Mouse (Mus musculus) B cell, adult 2 months (primary cell): ENCODE results near the gene Trpv4.

ENCODE experiments used
- DNase-seq, 2 experiments: peaks; one replicate each; pipeline ENCODE4 v3.0.0; 2022

Trpv4 gene

DNA sequence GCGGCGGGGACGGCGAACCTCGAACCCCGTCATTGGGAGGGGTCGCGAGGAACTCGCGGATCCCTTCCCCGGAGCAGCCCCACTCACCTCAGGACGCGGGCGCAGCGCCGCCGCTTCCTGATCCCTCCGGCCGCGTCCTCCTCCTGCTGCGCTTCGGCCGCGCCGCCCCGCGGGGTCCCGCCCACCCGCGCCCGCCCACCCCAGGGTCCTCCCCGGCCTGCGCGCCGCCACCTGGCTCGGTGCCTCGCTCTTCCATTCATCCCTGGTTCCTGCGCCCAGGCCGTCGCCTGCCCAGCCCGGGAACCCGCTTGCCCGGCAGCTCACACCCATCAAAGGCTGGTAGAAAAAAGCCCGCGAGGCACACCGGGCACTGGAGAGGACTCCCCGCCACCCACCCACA is at the start of gene Trpv4:
TSS of gene Trpv4 (minus strand) at position 167 of the 400 bp plus-strand sequence.
- no peak for DNase-seq

DNA sequence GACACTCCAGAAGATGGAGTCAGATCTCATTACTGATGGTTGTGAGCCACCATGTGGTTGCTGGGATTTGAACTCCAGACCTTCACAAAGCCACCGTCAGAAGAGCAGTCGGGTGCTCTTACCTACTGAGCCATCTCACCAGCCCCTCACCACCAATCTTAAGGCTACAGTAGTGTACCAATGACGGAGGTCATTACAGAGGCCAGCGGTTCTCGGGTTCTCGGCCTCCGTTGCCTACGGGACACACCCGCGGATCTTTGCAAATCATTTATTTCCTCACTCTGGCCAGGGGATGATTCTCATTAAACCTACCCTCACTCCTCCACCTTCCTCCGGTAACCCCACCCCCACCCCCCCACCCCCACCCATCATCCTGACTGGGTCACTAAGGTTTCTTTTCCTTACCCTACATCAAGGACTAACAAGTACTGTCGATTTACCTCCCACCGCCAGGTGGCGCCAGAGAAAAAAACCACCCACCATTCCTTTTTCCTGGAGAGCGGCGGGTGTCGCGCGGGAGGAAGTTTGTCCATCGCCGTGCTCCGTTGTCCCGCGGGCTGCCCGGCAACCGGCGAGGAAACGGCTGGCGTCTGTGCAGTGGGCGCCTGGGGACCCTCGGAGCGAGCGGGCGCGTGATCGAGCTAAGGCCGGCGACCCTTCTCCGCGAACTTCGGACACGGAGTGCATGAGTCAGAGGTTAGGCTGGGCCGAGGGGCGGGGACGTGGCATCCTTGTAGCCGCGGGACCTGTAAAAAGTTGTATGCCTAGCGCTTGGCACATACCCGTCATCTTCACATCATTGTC is 49.2 kb upstream of the Trpv4 start, which contains the start of gene Tchp:
TSS of gene Tchp (plus strand) at position 496 of the 804 bp plus-strand sequence.
- DNase-seq, result peak; percentile 96

DNA sequence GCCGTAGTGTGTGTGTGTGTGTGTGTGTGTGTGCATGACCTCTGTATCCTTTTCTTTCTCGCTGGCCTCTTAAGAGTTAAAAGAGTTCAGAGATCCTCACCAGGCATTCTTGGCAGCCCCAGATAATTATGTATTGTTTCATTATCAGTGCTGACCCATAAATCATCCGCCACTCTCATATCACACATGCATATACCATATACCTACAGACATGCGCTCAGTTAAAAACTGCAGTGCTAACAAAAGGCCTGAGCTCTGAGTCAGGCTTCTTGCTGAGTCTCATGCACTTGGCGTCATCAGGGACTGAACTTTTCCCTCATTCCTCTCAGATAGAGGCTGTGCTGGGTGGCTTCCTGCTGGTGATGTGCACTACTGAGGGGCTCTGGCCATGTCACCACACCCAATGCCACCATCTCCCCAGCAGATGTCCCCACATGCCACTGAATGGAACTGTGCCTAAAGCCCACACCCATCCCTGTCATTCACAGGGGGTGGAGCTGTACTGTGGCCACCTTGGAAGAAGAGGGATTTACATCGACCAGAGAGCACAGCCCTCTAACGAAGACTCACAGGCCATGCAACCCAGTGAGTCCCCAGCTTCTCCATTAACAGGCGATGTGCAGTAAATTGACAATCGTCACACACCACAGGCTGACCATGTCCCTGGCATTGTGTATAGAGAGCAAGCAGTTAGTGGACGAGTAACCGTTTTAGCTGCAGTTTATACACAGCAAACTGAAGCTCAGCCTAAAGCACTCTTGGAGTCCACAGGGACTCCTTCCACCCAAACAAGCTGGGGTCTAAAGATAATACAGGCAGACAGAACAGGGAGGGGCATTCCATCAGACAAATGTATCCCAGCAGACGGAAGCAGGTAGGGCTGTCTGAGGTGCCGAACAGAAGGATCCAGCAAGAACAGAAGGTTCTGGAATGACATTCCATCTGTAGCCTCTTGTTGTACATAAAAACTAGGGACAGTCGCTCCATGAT is 44.5 kb upstream of the Trpv4 start:
- DNase-seq, result peak; percentile 25 to 26

DNA sequence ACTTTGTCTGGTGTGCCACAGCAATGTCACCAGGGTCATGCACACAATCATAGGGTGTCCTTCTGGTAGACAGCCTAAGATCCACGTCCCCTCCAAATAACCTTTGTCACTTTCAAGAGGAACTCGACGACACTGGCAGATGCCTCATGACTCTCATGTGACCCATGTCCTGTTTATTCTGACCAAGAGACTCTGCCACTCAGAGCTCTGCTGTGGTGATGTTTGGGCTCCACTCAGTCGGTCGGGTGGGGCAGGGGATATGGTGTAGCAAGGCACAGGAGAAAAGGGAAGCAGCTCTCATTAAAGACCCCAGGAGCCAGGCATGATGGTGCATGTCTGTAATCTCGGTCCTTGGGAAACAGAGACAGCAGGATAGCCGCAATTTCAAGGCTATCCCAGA is 40.8 kb upstream of the Trpv4 start:
- DNase-seq, result peak; percentile 34 to 42

DNA sequence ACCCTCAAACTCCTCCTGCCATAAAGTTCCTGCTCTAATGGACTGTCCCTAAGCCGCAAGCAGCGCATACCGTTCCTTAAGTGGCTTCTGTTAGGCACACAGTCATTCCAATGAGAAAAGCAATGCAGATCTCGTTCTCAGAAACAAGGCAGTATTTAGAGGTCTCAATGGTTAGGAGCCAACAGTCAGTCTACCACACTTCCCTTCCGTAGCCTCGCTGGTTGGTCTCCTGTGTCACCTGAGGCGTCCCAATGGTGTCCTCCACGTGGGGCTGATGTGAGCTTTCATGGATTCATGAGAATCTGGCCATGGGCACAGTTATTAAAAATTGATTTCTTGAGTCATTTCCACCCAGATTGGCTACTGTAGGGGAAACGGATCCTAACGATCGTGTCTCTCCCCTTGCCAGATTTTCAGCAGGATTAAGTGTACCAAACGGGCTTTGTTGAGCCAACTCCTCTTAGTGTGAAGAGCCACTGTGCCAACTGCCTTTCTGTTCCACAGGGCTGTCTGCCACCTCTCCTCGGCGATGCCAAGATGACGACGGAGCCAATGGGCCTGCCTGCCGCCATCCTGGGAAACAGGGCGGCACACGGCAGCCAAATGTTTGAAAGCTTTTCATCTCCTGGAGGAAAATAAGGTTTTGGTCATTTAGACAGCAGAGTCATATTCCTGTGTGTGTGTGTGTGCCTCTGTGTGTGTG is 40.0 kb upstream of the Trpv4 start:
- DNase-seq, result no peak

DNA sequence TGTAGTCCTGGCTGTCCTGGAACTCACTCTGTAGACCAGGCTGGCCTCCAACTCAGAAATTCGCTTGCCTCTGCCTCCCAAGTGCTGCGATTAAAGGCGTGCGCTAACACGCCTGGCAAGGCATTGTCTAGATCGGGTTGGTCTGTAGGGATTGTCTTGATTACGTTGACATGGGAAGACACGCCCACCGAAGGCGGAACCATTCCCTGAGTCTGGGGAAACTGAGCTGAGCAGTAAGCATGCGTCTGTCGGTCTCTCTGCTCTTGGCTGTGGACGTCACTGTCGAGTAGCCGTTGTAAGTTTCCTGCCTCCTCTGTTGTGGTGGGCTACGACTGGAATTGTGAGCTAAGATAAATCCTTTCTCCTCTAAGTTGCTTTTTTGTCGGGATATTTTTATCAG is 38.7 kb upstream of the Trpv4 start:
- DNase-seq, result no peak

DNA sequence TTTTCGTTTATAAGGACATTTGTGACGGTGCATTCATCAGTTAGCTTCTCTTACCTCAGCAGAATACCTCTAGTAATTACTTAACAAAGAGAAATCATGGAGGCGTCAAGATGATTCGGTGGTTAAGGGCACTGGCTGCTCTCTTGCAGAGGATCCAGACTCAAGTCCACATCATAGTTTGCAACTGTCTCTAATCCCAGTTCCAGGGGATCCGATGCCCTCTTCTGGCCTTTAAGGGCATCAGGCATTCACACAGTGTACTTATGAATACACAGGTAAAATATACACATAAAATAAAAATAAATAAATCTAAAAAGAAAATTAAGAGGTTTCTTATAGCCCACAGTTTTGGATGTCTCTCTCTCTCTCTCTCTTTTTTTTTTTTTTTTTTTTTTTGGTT is 37.6 kb upstream of the Trpv4 start:
- no peak for DNase-seq

DNA sequence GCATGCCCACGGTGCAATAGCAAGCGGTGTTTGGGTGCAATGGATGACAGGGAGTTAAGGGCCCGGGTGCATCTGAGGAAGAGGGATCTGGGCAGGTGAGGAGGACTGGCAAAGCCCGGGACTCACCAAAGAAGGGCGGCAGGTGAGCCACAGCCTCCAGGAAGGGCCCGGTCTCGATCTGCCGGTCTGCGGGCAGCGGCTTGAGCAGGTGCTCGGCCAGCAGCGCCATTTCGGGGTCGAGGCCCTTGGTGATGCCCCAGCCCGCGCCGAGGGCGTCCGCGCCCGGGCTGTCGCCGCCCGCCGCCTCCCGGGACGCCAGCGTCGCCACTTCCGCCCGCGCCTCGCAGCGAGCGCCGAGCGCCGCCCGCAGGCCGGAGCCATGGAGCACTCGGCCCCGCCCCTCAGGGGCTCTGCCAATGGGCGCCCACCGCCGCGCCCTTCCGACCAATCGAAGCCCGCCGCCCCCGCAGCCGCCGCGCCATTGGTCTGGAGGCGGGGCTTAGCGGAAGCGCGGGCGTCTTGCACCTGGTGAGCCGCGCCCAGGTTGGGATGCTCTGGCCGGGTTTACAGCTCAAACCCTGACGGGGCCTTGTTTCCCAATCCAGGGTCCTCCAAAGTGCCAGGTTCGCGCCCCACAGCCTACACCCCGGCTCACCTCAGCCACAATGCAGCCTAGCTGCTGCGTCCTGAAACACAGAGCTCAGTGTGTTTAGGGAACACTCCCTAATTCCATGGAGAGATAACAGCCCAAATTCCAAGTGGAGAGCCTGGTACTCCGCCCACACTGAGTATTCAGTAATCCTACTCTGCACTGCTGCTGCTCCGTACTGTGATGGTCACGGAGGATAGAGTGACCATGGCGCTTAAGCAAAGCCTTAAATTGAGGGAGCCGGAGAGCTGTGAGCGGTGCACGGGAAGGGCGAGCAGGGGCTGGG is 32.7 kb upstream of the Trpv4 start, which contains the start of gene Gltp:
TSS of gene Gltp (minus strand) at position 352 of the 935 bp plus-strand sequence.
- DNase-seq, result peak; percentile 96

DNA sequence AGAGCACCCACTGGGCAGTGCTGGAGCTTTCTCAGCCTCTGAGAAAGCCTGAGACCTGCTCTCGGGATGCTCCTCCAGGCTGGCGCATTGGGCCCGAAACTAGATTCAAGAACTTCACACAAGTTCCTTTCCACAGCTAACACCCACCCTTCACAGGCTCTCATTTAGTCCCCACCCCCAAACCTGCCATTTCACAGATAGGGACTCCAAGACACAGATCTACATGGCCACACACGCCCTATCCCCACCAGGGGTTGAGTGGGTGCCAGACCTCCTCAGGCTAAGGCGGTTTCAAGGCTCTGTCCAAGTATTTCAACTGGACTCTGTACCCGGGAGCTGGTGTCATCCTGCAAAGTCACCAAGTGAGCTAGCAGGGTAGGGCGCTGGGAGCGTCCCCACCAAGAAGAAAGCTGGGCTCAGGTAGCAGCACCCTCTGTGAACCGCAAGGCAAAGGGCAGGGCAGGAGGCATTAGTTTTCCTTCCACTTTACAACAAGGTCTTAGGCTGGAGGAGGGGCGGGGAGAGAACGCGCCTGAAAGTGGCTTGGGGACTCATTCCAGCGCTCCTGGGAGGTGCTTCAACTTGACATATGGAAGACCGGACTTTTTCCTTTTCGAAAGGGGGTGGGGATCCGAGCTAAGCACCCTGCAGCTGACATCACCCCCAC is 31.6 kb upstream of the Trpv4 start:
- DNase-seq, result peak; percentile 43 to 53

DNA sequence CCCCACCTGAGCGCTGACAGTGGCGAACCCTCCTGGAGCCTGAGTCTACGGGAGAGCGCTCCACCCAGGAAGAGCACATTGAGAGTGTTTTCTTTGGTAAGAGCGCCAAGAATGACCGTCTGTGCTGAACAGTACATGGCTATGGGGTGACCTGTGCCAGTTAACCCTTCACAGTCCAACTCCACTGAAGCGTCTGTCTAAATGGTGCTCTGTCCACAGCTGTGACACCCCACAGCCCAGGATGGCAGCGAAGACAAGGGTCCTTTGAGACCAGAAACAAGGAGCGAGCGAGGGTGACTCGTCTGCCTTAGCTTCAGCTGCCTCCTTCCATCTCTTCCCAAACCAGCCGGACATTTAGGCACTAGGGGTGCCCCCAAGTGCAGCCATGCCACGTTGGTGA is 30.5 kb upstream of the Trpv4 start:
- DNase-seq, result no peak

DNA sequence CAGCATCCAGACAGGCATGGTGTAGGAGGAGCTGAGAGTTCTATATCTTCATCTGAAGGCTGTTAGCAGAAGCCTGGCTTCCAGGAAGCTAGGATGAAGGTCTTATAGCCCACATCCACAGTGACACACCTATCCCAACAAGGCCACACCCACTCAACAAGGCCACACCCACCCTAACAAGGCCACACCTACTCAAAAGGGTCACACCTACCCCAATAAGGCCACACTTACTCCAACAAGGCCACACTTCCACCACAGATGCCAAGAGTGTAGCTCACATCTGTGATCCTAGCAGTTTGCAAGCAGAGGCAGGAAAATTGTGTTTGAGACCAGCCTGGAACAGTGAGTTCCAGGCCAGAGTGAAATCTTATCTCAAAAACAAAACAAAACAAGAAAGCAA is 29.7 kb upstream of the Trpv4 start:
- peak; percentile 48 to 54 for DNase-seq

DNA sequence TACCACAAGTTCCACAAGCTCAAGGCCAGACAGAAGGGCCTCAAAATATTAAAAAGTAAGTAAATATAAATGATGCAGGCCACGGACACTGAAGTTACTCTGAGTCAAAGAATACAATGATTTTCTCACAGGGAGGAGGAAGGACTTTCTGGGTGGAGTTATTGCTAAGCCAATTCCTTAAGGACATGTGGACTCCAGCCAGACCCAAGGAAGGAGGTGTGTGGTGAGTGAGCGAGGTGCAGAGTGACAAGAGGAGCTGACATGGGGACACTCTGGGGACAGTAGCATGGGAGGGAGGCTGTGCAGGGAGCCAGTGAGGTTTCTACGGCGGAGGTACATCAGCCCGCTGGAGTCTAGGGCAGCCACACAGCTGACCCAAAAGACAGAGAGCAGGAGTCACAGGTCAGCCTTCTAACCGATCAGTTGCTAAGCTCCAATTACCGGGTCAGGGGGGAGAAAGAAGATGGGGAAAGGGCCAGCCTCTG is 28.5 kb upstream of the Trpv4 start:
- DNase-seq, result no peak

DNA sequence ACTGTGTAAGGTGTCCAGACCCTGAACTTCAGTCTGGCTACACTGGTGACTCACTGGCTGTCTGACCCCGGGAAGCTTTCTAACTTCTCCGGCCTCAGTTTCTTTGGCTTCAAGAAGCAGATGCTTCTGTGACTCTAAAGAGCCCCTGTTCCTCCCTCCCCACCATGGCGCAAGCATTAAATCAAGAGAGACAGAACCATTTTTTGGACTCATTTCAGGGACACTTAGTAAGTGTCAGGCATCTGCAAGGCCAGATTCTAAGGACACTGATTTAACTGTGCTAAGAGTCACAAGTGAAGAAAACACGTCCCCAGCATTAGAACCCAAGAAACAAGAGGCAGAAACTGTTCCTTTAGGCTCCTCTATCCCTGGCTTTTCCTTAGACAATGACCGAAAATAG is 27.8 kb upstream of the Trpv4 start:
- no peak for DNase-seq

DNA sequence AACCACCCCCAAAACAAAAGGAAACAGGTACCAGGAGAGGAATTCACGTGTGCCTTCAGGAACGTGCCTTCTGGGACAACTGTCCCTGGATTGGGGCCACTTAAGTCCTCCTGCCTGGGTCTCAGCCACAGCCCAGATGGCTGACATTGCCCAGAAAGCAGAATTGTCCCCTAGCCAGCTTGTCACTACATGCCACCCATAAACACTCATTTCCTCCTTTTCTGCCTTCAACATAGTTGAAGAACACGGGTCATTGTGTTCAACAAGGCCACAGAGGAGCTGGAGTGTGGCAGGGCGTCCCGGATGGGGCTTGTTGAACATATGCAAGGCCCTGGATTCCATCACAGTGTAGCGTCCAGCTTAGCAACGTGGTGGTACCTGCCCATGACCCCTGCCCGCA is 23.5 kb upstream of the Trpv4 start:
- DNase-seq, result peak; percentile 42 to 57

DNA sequence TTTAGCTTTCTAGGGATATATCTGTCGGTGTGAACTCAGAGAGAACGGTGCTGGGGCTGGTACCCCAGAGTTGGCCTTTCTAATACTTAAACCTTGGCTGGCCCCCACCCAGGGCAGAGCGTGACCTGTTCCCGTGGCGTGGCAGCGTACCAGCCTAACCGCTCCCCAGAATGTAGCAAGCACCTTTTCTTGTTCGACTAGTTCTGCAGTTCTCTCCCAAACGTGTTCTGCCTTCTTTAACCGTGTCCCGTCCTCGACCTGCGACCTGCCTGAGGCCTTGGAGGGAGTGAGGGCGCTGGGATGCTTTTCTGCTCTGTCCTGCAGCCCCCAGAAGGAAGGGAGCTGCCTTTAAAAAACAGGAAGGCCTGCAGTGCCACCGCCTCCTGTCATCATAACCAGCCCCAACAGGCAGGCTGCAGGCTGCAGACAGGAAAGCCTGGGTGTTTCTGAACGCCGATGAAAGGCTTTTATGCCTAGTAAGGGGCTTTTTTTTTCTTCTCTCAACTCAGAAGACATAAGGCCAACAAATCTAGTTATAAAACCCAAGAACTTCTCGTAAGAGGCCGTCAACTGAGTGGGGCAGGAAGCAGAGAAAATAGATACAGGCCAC is 22.6 kb upstream of the Trpv4 start:
- DNase-seq, result no peak

DNA sequence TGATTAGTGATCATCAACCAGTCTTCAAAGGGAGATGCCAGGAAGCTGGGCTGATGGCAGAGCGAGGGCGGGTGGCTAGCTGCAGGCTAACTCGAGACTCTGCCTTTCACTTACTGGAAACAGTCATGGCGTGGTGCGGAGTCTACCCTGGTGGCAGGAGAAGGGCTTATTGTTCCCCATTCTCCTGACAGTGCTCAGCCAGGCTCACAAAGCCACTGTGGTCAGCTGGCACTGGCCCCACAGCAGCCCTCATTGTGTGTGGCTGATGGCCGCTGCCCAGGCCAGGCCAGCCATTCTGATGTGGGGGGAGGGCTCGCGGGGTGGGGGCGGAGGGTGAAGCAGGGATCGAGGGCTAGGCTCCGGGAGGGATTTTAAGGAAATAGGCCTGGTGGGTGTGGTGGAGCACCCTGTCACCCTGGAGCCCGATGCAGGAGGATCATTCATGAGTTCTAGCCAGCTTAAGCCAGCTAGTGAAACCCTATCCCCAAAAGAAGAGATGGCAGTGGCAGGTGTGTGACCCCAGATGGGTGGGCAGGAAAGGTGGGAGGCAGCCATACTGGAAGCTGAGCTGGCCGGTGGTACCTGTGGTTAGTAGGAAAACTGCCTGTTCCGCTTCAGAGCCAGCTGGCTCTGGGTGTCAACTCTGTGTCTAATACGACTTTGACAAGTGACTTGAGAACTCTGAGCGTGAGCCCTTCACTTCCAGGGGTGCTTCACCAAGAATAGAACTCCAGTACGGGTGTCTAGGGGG is 21.8 kb upstream of the Trpv4 start:
- peak in 1 of 2 experiments; percentile 9 for DNase-seq

DNA sequence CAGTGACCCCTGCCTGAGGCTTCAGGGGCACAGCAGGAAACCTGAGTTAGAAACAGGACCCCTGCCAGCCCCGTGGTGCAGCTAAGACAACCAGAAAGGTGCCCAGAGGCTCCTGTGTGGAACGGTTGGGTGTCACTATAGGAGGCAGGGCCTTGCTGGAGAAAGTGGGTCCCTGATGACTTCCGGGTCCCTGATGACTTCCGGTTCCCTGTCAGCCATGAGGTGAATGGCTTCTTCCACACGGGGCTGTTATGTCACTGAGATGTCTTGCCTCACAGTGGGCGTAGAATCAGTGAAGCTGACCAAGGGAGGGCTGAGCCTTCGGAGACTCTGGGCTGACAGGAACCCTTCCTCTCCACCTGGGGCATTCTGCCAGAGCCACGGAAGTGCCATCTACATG is 16.4 kb upstream of the Trpv4 start:
- no peak for DNase-seq

DNA sequence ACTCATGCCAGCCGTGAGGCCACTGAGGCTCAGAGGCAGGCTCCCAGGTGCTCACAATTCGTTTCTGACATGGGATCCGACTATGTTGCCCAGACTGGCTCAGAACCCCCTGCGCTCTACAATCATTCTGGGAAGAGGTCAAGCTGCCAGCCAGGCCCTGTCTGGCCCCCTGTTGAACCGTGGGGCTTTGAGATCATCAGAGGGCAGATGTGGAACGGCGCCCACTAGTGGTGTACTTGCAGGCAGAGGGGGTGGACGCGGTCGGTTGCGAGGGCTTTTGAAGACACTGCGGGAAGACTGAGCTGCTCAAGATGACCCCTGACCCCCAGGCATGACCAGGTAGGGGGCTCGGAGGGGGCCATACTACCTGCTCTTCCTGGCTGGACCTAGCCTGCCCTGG is 14.9 kb upstream of the Trpv4 start:
- DNase-seq, result peak in 1 of 2 experiments; percentile 19

DNA sequence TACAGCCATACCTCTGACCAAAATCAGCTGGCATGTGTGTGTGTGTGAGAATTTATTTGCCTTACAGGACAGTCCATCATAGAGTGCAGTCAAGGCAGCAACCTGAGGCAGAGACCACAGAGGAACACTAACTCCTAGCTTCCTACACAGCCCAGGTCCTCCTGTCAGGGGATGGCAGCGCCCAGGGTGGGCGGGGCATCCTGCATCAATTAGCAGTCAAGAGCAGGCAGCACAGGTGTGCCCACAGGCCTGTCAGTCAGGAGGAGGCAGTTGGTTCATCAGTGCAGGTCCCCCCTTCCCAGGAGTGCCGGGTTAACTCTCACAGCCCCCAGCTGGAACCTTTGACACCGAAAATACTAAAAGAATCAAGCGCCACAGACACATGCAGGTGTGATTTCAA is 10.8 kb upstream of the Trpv4 start:
- no peak for DNase-seq
